Mouse (Mus musculus) cerebellum, adult 2 months (tissue): ENCODE data around the gene Kcng1.

Source experiments
- CTCF ChIP-seq: fragments of 200-500 bp; IDR thresholded peaks from 2 replicates; pipeline ENCODE4 v1.5.1; 2011; ENCODE audit warnings: low read depth, mild to moderate bottlenecking, control low read depth, low read length, moderate library complexity, borderline replicate concordance; ENCODE audit not compliant: insufficient read depth
- POLR2A ChIP-seq: fragments of 200-500 bp; IDR thresholded peaks from 2 replicates; pipeline ENCODE4 v1.6.1; 2011; ENCODE audit warnings: low read length, control low read depth, borderline replicate concordance; ENCODE audit not compliant: insufficient read depth

DNA sequence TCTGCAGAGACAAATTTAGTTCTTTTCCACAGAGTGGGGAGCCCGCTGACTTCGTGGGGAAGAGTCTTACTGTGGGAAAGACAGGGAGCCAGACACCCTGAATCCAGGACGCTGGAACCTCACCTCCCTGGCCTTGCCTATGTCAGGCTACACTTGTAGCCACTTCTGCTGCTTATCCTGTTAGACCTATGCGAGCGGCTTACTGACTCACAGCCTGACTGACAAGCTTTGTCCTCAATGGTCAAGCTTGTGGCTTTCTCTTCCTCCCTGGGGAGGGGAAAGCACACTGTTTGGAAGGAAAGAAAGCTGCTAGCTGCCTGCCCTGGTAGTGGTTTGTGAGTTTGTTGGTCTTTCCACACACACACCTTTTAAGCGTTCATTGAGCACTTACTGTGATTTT, 11.0 kb upstream of the Kcng1 start:
- TF ChIP-seq CTCF, result no peak
- TF ChIP-seq POLR2A, result no peak
